In the genomic region with DNA sequence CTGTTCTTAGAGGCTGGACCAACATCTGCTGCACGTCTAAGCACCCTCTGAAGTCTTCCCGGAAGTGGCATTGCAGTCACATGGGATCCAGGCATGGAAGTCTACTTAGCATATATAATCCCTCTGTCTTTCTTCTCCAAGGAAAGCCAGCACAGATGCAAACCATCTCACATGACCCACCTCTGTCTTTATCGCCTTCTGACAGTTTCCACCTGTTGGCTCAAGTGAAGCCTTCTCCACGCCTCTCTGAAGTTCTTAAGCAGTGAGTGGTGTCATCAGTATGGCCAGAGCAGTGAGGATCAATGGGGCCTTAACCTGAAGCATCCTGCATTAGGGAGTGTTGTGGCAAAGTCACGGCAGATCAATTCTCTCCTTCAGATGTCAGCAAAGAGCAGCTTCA, we compare ENCODE assay signal across 28 mouse cellular contexts. TPM values are rescaled to one million over a fixed set of nuclear protein-coding genes. Genes with fewer than 3 reads are reported as not detected.
DNase-seq lines count a peak whose midpoint lies in the region; ATAC-seq and TF ChIP-seq lines count a peak whose summit lies in the region.
"Had no signal": no experiment of that assay in that cellular context is flagged by ENCODE, and none has a peak within 500 bp of the region (broad histone marks: within the 10 kb centered on the region; RNA-seq: fewer than 3 reads in every experiment).

No protein-coding gene starts in this region.

- no peak overlapping the region for H3K4me3 ChIP-seq in kidney, embryonic 14.5 days (ENCODE audit: low read length)
- H3K4me3 ChIP-seq in kidney, postnatal 0 days (replicated peaks; ENCODE audit: low read depth, low read length), result no peak overlapping the region
- H3K4me3 ChIP-seq in midbrain, embryonic 11.5 days (ENCODE audit: low read depth, low read length), result no peak overlapping the region
- no peak overlapping the region for H3K4me3 ChIP-seq in midbrain, postnatal 0 days (ENCODE audit: low read depth, low read length)
- H3K4me3 ChIP-seq in stomach, embryonic 16.5 days (replicated peaks; ENCODE audit: low read length), result no peak overlapping the region
- H3K4me3 ChIP-seq: embryonic facial prominence, embryonic 10.5 days; embryonic facial prominence, embryonic 12.5 days; forebrain, embryonic 12.5 days had no signal

- no peaks in the 10 kb centered on the region for H3K36me3 ChIP-seq in kidney, embryonic 14.5 days (ENCODE audit: control insufficient read depth, insufficient read depth, low read length)
- no peaks in the 10 kb centered on the region for H3K36me3 ChIP-seq in kidney, postnatal 0 days (ENCODE audit: insufficient read depth, low read length)
- no peaks in the 10 kb centered on the region for H3K36me3 ChIP-seq in midbrain, embryonic 11.5 days (ENCODE audit: control insufficient read depth, insufficient read depth, low read length)
- no peaks in the 10 kb centered on the region for H3K36me3 ChIP-seq in midbrain, postnatal 0 days (ENCODE audit: insufficient read depth, low read length)
- no peaks in the 10 kb centered on the region for H3K36me3 ChIP-seq in stomach, embryonic 16.5 days (ENCODE audit: control insufficient read depth, insufficient read depth, low read length)
- H3K36me3 ChIP-seq: embryonic facial prominence, embryonic 10.5 days; embryonic facial prominence, embryonic 12.5 days; forebrain, embryonic 12.5 days; G1E had no signal

- H3K9me3 ChIP-seq in kidney, embryonic 14.5 days (ENCODE audit: control insufficient read depth, low read length), result no peaks in the 10 kb centered on the region
- H3K9me3 ChIP-seq in kidney, postnatal 0 days (replicated peaks; ENCODE audit: low read length), result no peaks in the 10 kb centered on the region
- H3K9me3 ChIP-seq in midbrain, embryonic 11.5 days (ENCODE audit: control insufficient read depth, low read length), result no peaks in the 10 kb centered on the region
- H3K9me3 ChIP-seq in midbrain, postnatal 0 days (ENCODE audit: low read length), result no peaks in the 10 kb centered on the region
- H3K9me3 ChIP-seq in stomach, embryonic 16.5 days (replicated peaks; ENCODE audit: control insufficient read depth, low read length), result no peaks in the 10 kb centered on the region
- H3K9me3 ChIP-seq: embryonic facial prominence, embryonic 10.5 days; embryonic facial prominence, embryonic 12.5 days; forebrain, embryonic 12.5 days had no signal

- H3K9ac ChIP-seq in kidney, embryonic 14.5 days (ENCODE audit: low read depth, low read length), result no peak overlapping the region
- H3K9ac ChIP-seq in kidney, postnatal 0 days (ENCODE audit: low read depth, low read length), result no peak overlapping the region
- no peak overlapping the region for H3K9ac ChIP-seq in midbrain, embryonic 11.5 days (ENCODE audit: low read length)
- no peak overlapping the region for H3K9ac ChIP-seq in midbrain, postnatal 0 days (replicated peaks; ENCODE audit: low read length, poor library complexity, severe bottlenecking)
- no peak overlapping the region for H3K9ac ChIP-seq in stomach, embryonic 16.5 days (ENCODE audit: low read length)
- H3K9ac ChIP-seq: embryonic facial prominence, embryonic 12.5 days; forebrain, embryonic 12.5 days had no signal

- H3K27ac ChIP-seq in kidney, embryonic 14.5 days (ENCODE audit: low read depth, low read length), result no peak overlapping the region
- no peak overlapping the region for H3K27ac ChIP-seq in kidney, postnatal 0 days
- H3K27ac ChIP-seq in midbrain, embryonic 11.5 days (ENCODE audit: low read depth, low read length), result no peak overlapping the region
- no peak overlapping the region for H3K27ac ChIP-seq in midbrain, postnatal 0 days (ENCODE audit: low read depth, low read length)
- peak overlapping the region; percentile 5; the same call in 1 of the 2 replicates for H3K27ac ChIP-seq in stomach, embryonic 16.5 days (ENCODE audit: low read length)
- H3K27ac ChIP-seq: embryonic facial prominence, embryonic 10.5 days; embryonic facial prominence, embryonic 12.5 days; forebrain, embryonic 12.5 days had no signal

- no peaks in the 10 kb centered on the region for H3K27me3 ChIP-seq in kidney, embryonic 14.5 days (ENCODE audit: control insufficient read depth, insufficient read depth, low read length)
- H3K27me3 ChIP-seq in kidney, postnatal 0 days (ENCODE audit: insufficient read depth, low read length), result no peaks in the 10 kb centered on the region
- H3K27me3 ChIP-seq in midbrain, embryonic 11.5 days (ENCODE audit: control insufficient read depth, insufficient read depth, low read length), result no peaks in the 10 kb centered on the region; the same call in 1 of the 2 replicates
- no peaks in the 10 kb centered on the region for H3K27me3 ChIP-seq in midbrain, postnatal 0 days (ENCODE audit: insufficient read depth, low read length)
- H3K27me3 ChIP-seq in stomach, embryonic 16.5 days (ENCODE audit: control insufficient read depth, insufficient read depth, low read length), result no peaks in the 10 kb centered on the region
- H3K27me3 ChIP-seq: CH12.LX; embryonic facial prominence, embryonic 12.5 days; forebrain, embryonic 12.5 days had no signal

- 34% methylated on average over 5 of the region's 5 CpGs for WGBS in kidney, embryonic 14.5 days
- WGBS in kidney, postnatal 0 days, result 35% methylated on average over 5 of the region's 5 CpGs
- WGBS in midbrain, embryonic 11.5 days, result 78% methylated on average over 5 of the region's 5 CpGs
- 85% methylated on average over 5 of the region's 5 CpGs for WGBS in midbrain, postnatal 0 days
- 48% methylated on average over 5 of the region's 5 CpGs for WGBS in stomach, embryonic 16.5 days

- no peak for TF ChIP-seq CTCF in kidney, postnatal 0 days (IDR thresholded peaks at IDR 0.05; ENCODE audit: low read depth)
- TF ChIP-seq CTCF in midbrain, postnatal 0 days (IDR thresholded peaks at IDR 0.05), result no peak

- no peak for DNase-seq in kidney, postnatal 36 days
- peak; percentile 15 for DNase-seq in kidney, postnatal 0 days (ENCODE audit: low spot score)
- no peak for DNase-seq in kidney, postnatal 4 days
- peak; percentile 73 for DNase-seq in midbrain, embryonic 11.5 days (ENCODE audit: low spot score, missing footprints)
- DNase-seq in midbrain, postnatal 0 days (ENCODE audit: low spot score), result no peak
- DNase-seq: adrenal gland, adult 8-10 months; adrenal gland, postnatal 14 days; adrenal gland, postnatal 36 days; B cell, adult 2 months; cerebellum, adult 11-12 months; cerebellum, adult 2 months; cerebellum, adult 9-10 months; cerebellum, postnatal 10 days; cerebellum, postnatal 25 days had no signal

- H3K4me1 ChIP-seq in kidney, embryonic 14.5 days (ENCODE audit: control insufficient read depth, insufficient read depth, low read length), result no peaks in the 10 kb centered on the region
- no peaks in the 10 kb centered on the region for H3K4me1 ChIP-seq in kidney, postnatal 0 days (replicated peaks; ENCODE audit: insufficient read depth, low read length)
- no peaks in the 10 kb centered on the region for H3K4me1 ChIP-seq in midbrain, embryonic 11.5 days (ENCODE audit: control insufficient read depth, insufficient read depth, low read length)
- H3K4me1 ChIP-seq in midbrain, postnatal 0 days (ENCODE audit: insufficient read depth, low read length), result no peaks in the 10 kb centered on the region
- no peaks in the 10 kb centered on the region for H3K4me1 ChIP-seq in stomach, embryonic 16.5 days (ENCODE audit: control insufficient read depth, insufficient read depth, low read length)
- H3K4me1 ChIP-seq: embryonic facial prominence, embryonic 12.5 days; forebrain, embryonic 12.5 days had no signal

- H3K4me2 ChIP-seq in kidney, embryonic 14.5 days (replicated peaks; ENCODE audit: low read depth, low read length), result no peak overlapping the region
- H3K4me2 ChIP-seq in kidney, postnatal 0 days (ENCODE audit: low read length), result no peak overlapping the region
- no peak overlapping the region for H3K4me2 ChIP-seq in midbrain, embryonic 11.5 days
- H3K4me2 ChIP-seq in midbrain, postnatal 0 days (ENCODE audit: low read depth, low read length, poor library complexity, severe bottlenecking), result no peak overlapping the region
- no peak overlapping the region for H3K4me2 ChIP-seq in stomach, embryonic 16.5 days (ENCODE audit: low read depth, low read length)
- H3K4me2 ChIP-seq: embryonic facial prominence, embryonic 12.5 days; forebrain, embryonic 12.5 days had no signal

- peak; percentile 62; the same call in 1 of the 2 replicates for ATAC-seq in kidney, embryonic 14.5 days (ENCODE audit: low FRiP score, low TSS enrichment)
- ATAC-seq in kidney, postnatal 0 days (replicated peaks; ENCODE audit: low FRiP score, low read depth), result no peak
- ATAC-seq in midbrain, embryonic 11.5 days (ENCODE audit: low FRiP score), result no peak
- ATAC-seq in midbrain, postnatal 0 days (ENCODE audit: low FRiP score), result no peak
- ATAC-seq in stomach, embryonic 16.5 days (ENCODE audit: insufficient read depth, low FRiP score), result no peak
- ATAC-seq: activated CD4-positive, CD25-positive, alpha-beta regulatory T cell, adult 4 months; CD4-positive, CD25-positive, alpha-beta regulatory T cell, adult 4 months; forebrain, embryonic 14.5 days; Patski had no signal

RNA-seq across cellular contexts. Expression of a gene that starts 23.2 kb away (rescaled TPM):
- not detected in 2 replicates for polyA plus RNA-seq in kidney, embryonic 14.5 days (2014; fragmentation: Nextera tagmentation; extraction: Ambion mirVana)
- polyA plus RNA-seq in kidney, postnatal 0 days (2015; fragmentation: Nextera tagmentation; extraction: Ambion mirVana), result not detected in 2 replicates
- polyA plus RNA-seq in midbrain, embryonic 11.5 days (2014; fragmentation: Nextera tagmentation; extraction: Ambion mirVana), result not detected in 2 replicates
- not detected in 2 replicates for total RNA-seq in midbrain, postnatal 0 days (2014; rRNA removed)
- polyA plus RNA-seq in midbrain, postnatal 0 days (2015; fragmentation: Nextera tagmentation; extraction: Ambion mirVana), result not detected in 2 replicates
- polyA plus RNA-seq in stomach, embryonic 16.5 days (2015; fragmentation: Nextera tagmentation; extraction: Ambion mirVana), result not detected in 2 replicates
- total RNA-seq: adrenal gland, adult 18-20 months; adrenal gland, adult 8-10 months; adrenal gland, postnatal 14 days; adrenal gland, postnatal 36 days; CH12.LX; G1E had no signal
- polyA plus RNA-seq: activated CD4-positive, CD25-positive, alpha-beta regulatory T cell, adult 4 months; CD4-positive, CD25-positive, alpha-beta regulatory T cell, adult 4 months; cerebellum, adult 2 months; cortical plate, adult 2 months; embryonic facial prominence, embryonic 10.5 days; embryonic facial prominence, embryonic 12.5 days; embryonic facial prominence, embryonic 14.5 days; forebrain, embryonic 12.5 days; forebrain, embryonic 14.5 days; G1E; Patski had no signal

Comparison
In these comparisons a context has a peak if more than half of its experiments do, and no peak if none do; other contexts are left out.
1. DNase-seq: peak in kidney, postnatal 0 days (single experiment) and midbrain, embryonic 11.5 days (single experiment); none in kidney, postnatal 36 days (0 of 2), kidney, postnatal 4 days (0 of 2) and midbrain, postnatal 0 days (single experiment).